Mouse (Mus musculus): ENCODE measurements around the gene Gm20708.

GRCm38 (mm10) chr11:117839021-117839420 is 29.6 kb downstream of the Gm20708 start:
- TF ChIP-seq GATA1 (IDR thresholded peaks at IDR 0.05; ENCODE audit: borderline replicate concordance, low read length) = no peak
- no peak for TF ChIP-seq FLI1 (IDR thresholded peaks at IDR 0.05; ENCODE audit: low read length)
